ENCODE assay signal across 8 mouse cellular contexts in the genomic region with DNA sequence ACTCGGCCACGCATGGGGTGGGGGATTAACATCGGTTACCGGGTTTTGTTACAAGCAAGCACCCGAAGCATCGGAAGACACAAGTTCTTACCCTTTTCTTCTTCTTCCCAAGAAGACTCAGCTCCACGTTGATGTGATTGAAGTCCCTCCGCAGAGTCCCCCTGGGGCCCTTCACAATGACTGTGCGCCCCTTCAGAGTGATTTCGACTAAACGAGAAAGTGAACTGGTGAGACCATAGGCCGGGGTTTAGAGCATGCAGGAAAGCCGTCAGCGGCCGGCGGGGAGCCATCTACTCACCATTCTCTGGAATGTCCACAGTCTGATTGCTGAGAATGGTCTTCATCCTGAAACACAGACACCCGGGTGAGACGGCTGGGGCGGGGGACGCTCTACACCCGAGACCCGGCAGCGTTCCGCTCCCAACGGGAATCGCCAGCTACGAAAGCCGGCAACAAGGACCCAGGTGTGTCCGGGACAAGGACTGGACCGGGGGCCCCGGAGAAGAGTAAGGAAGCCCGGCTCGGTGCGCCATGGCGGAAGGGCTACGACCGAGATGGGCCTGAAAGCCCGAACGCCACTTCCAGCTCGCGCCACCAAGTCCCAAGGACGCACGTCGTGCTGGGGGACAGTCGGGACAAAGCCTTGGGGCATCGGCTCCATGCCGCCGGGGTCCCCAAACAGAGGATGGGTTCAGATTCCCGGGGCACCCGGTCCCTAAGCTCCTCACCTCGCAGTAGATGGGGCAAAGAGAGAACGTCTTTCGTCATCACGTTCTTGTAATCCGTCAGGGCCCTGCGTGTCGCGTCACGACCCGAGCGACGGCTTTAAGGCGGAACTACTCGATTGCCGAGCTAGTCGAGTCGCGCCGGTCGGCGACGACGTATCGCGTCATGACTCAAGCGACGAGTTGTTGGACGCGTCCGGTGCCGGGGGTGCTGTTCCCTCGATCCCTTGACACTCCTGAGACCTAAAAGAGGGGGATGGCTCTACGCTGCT. TPM values are rescaled to one million over a fixed set of nuclear protein-coding genes. Genes with fewer than 3 reads are reported as not detected.
DNase-seq lines count a peak whose midpoint lies in the region; ATAC-seq lines count a peak whose summit lies in the region.

A gene (minus strand): TSS at position 797 of the 997 bp plus-strand sequence.
A gene (plus strand): TSS at position 850 of the 997 bp plus-strand sequence.

- peak; percentile 97 for ATAC-seq in hindbrain, embryonic 14.5 days (ENCODE audit: low FRiP score)

- H3K4me1 ChIP-seq in hindbrain, embryonic 14.5 days (replicated peaks; ENCODE audit: control insufficient read depth, insufficient read depth, low read length) = peaks cover 27% of the 10 kb centered on the region

- under 1% methylated on average over 83 of the region's 83 CpGs for WGBS in hindbrain, embryonic 14.5 days

- H3K36me3 ChIP-seq in hindbrain, embryonic 14.5 days (replicated peaks; ENCODE audit: control insufficient read depth, insufficient read depth) = peaks cover 45% of the 10 kb centered on the region

- H3K9me3 ChIP-seq in hindbrain, embryonic 14.5 days (ENCODE audit: control insufficient read depth, low read length) = no peaks in the 10 kb centered on the region

- H3K4me3 ChIP-seq in hindbrain, embryonic 14.5 days (replicated peaks; ENCODE audit: low read length) = peak within 1 kb of the TSS; percentile 98

- peak within 1 kb of the TSS; percentile 92 for H3K4me2 ChIP-seq in hindbrain, embryonic 14.5 days (replicated peaks)

- H3K9ac ChIP-seq in hindbrain, embryonic 14.5 days = peak within 1 kb of the TSS; percentile 100

- DNase-seq in R1 (ENCODE audit: low read depth, low spot score) = peak; percentile 99
- DNase-seq in cerebellum, postnatal 25 days = peak; percentile 99
- DNase-seq in frontal cortex, postnatal 25 days (ENCODE audit: low spot score in 2 of 2) = peak; percentile 99
- DNase-seq in hindbrain, embryonic 14.5 days (ENCODE audit: low spot score) = peak; percentile 99
- peak; percentile 99 for DNase-seq in layer of hippocampus, postnatal 36 days
- DNase-seq in lung, postnatal 36 days = peak; percentile 98
- DNase-seq in retina, postnatal 1 day = peak; percentile 98
- DNase-seq in urinary bladder, adult 18-20 months (ENCODE audit: low spot score in 2 of 2) = peak; percentile 99 to 100

- no peaks in the 10 kb centered on the region for H3K27me3 ChIP-seq in hindbrain, embryonic 14.5 days (ENCODE audit: control insufficient read depth, insufficient read depth, low read length)

- peak within 1 kb of the TSS; percentile 95 for H3K27ac ChIP-seq in hindbrain, embryonic 14.5 days

RNA-seq across cellular contexts. Expression of the first gene that starts in this region (rescaled TPM):
- polyA plus RNA-seq in hindbrain, embryonic 14.5 days (2014; fragmentation: Nextera tagmentation; extraction: Ambion mirVana) = 592 and 691 TPM in 2 replicates
- 100 to 1,000 TPM; 658 to 682 TPM for total RNA-seq in layer of hippocampus, postnatal 36 days (2021)

RNA-seq across cellular contexts. Expression of the second gene that starts in this region (rescaled TPM):
- polyA plus RNA-seq in hindbrain, embryonic 14.5 days (2014; fragmentation: Nextera tagmentation; extraction: Ambion mirVana) = 55.6 and 59.9 TPM in 2 replicates
- total RNA-seq in layer of hippocampus, postnatal 36 days (2021) = 10 to 100 TPM; 27.7 to 30.0 TPM

Comparison
In these comparisons a context has a peak if more than half of its experiments do, and no peak if none do; other contexts are left out.
1. Peak in every context shown above with its lines: DNase-seq, ATAC-seq, H3K4me3 ChIP-seq and H3K27ac ChIP-seq.